Mouse (Mus musculus): ENCODE results near the gene Tbc1d7.

- no peak for TF ChIP-seq CTCF (IDR thresholded peaks at IDR 0.05)
- TF ChIP-seq EP300 (IDR thresholded peaks at IDR 0.05): no peak
These were observed 41.0 kb upstream of the Tbc1d7 start for GRCm38 (mm10) chr13:43212338-43212737.

Measured in lung, postnatal 0 days (tissue).